Mouse (Mus musculus): ENCODE data around the gene Srrd.

DNA sequence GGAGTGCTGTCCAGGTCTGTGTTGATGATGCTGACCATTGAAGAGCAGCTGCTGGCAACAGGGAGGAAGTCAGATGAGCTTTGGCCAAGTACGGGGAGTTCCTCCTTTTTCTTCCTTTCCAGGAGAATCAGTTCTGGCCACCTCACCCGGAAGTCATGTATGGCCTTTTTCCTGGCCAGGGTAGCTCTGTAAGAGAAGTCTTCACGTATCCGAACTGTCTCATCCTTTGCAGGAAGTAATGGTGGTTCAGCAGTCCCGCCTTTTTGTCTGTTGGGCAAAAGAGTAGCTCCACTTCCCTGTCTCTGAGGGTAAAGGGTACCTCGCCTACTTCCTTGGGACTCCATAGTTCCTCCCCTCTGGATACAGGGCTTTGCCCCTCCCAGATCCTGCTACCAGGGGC lies 12.7 kb upstream of the Srrd start:
- no peak for TF ChIP-seq POLR2A (IDR thresholded peaks at IDR 0.05; ENCODE audit: insufficient read length, low read depth)
- no peak for TF ChIP-seq TCF12 (IDR thresholded peaks at IDR 0.05; ENCODE audit: insufficient read depth, poor library complexity, severe bottlenecking)
- TF ChIP-seq MAX (IDR thresholded peaks at IDR 0.05; ENCODE audit: low read depth) = no peak
- no peak for TF ChIP-seq E2F4 (IDR thresholded peaks at IDR 0.05; ENCODE audit: insufficient read depth)
- TF ChIP-seq USF1 (IDR thresholded peaks at IDR 0.05; ENCODE audit: low read depth) = no peak
- no peak for TF ChIP-seq POLR2AphosphoS2 (IDR thresholded peaks at IDR 0.05; ENCODE audit: insufficient read length, low read depth)
- no peak for TF ChIP-seq CEBPB (IDR thresholded peaks at IDR 0.05; ENCODE audit: insufficient read depth, poor library complexity, severe bottlenecking)

Measured in myocyte (in vitro differentiated cells).